In the genomic region with DNA sequence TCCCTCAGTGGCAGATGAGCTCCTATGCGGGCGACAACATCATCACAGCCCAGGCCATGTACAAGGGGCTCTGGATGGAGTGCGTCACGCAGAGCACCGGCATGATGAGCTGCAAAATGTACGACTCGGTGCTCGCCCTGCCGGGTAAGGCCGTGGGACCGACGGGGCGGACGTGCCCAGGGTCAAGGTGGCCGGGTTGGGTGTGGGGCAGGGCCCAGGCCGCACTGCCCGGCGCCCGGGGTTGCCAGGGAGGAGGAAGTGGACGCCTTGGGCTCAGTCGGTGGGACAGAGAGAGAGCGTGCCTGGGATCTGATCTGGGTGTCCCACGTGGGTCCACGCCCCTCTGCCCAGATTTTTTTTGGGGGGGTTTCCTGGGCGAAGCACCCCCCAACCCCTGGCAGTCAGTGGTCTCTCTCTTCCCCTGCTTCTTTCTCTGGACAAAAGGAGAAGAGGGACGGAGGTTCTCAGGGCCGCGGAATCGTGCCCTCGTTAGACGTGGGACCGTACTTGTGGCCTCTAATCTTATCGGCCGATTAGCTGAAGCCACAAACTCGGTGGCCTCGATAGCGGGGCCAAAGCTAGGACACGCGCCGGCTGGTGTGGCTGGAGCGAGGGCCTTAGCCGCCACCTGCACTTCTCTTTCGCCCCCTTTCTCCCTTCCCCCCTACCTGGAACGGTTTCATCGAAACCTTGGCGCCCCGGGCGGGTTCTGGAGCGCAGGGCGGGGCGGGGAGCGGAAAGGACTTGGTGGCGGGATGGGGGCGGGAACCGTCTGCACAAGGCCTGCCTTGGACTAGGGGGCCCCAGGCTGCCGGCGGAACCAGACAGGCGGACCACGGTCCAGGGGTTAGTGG, we compare ENCODE assay signal across 7 mouse cellular contexts. TPM values are rescaled to one million over a fixed set of nuclear protein-coding genes. Genes with fewer than 3 reads are reported as not detected.
A peak's percentile ranks its signal among the peaks of the same experiment; 100 is the strongest.
DNase-seq lines count a peak whose midpoint lies in the region; ATAC-seq and TF ChIP-seq lines count a peak whose summit lies in the region.

No protein-coding gene starts in this region.

- no peaks in the 10 kb centered on the region for H3K79me2 ChIP-seq in MEL (ENCODE audit: control insufficient read depth, insufficient read depth, low read length, poor library complexity)

- TF ChIP-seq POLR2A in MEL (IDR thresholded peaks at IDR 0.05; ENCODE audit: control insufficient read depth in 1 of 2, insufficient read depth in 1 of 2, low read depth in 1 of 2, low read length in 2 of 2, poor library complexity in 1 of 2): no peak

- no peak for TF ChIP-seq CTCF in MEL (IDR thresholded peaks at IDR 0.05 in 2 of 3, conservative IDR thresholded peaks at IDR 0.05 in 1 of 3; ENCODE audit: control insufficient read depth in 1 of 3, insufficient read depth in 1 of 3, low read depth in 2 of 3, low read length in 3 of 3, poor library complexity in 1 of 3, severe bottlenecking in 1 of 3)

- peak overlapping the region; percentile 26 to 31; a peak in 3 of 4 replicates for H3K4me3 ChIP-seq in MEL (ENCODE audit: control insufficient read depth in 1 of 2, insufficient read depth in 1 of 2, low read depth in 2 of 2, low read length in 2 of 2)
- H3K4me3 ChIP-seq in limb, embryonic 13.5 days: peak overlapping the region; percentile 46
- H3K4me3 ChIP-seq in midbrain, embryonic 14.5 days (replicated peaks; ENCODE audit: low read depth, low read length): peak overlapping the region; percentile 18

- H3K9ac ChIP-seq in MEL (ENCODE audit: control insufficient read depth, low read depth, low read length, poor library complexity, severe bottlenecking): peak overlapping the region; percentile 45
- peak overlapping the region; percentile 65 for H3K9ac ChIP-seq in limb, embryonic 13.5 days
- 0 out of 2 replicates have a peak overlapping the region, but pooled peaks have one; percentile 9 for H3K9ac ChIP-seq in midbrain, embryonic 14.5 days (replicated peaks; ENCODE audit: low read length)

- no peak for TF ChIP-seq RAD21 in MEL (IDR thresholded peaks at IDR 0.05; ENCODE audit: low read depth, low read length)

- peaks cover 0 to 10% of the 10 kb centered on the region in 2 experiments; a peak in 3 of 4 replicates for H3K4me1 ChIP-seq in MEL (ENCODE audit: control insufficient read depth in 1 of 2, insufficient read depth in 2 of 2, low read length in 2 of 2)
- peaks cover 20% of the 10 kb centered on the region for H3K4me1 ChIP-seq in limb, embryonic 13.5 days
- H3K4me1 ChIP-seq in midbrain, embryonic 14.5 days (ENCODE audit: control insufficient read depth, insufficient read depth, low read length): 0 out of 2 replicates have a peak, but pooled peaks cover 5% of the 10 kb centered on the region

- peak in 1 of 2 experiments; percentile 56; a peak in 2 of 4 replicates for TF ChIP-seq EP300 in MEL (IDR thresholded peaks at IDR 0.05; ENCODE audit: low read depth in 1 of 2, low read length in 2 of 2)

- H3K27me3 ChIP-seq in MEL (ENCODE audit: control insufficient read depth in 1 of 2, insufficient read depth in 2 of 2, low read length in 2 of 2): no peaks in the 10 kb centered on the region
- H3K27me3 ChIP-seq in limb, embryonic 13.5 days: peaks cover 76% of the 10 kb centered on the region
- H3K27me3 ChIP-seq in midbrain, embryonic 14.5 days (ENCODE audit: control insufficient read depth, insufficient read depth, low read length): peaks cover 55% of the 10 kb centered on the region

- peaks cover 4 to 6% of the 10 kb centered on the region in 2 experiments for H3K36me3 ChIP-seq in MEL (ENCODE audit: control insufficient read depth in 1 of 2, insufficient read depth in 2 of 2, low read length in 2 of 2)
- peaks cover 34% of the 10 kb centered on the region for H3K36me3 ChIP-seq in limb, embryonic 13.5 days
- peaks cover 21% of the 10 kb centered on the region for H3K36me3 ChIP-seq in midbrain, embryonic 14.5 days (ENCODE audit: control insufficient read depth, insufficient read depth, low read length)

- peak overlapping the region; percentile 71 for H3K4me2 ChIP-seq in limb, embryonic 13.5 days (replicated peaks)
- H3K4me2 ChIP-seq in midbrain, embryonic 14.5 days (ENCODE audit: low read length): peak overlapping the region; percentile 40

- H3K9me3 ChIP-seq in MEL (replicated peaks; ENCODE audit: insufficient read depth, low read length): no peaks in the 10 kb centered on the region
- H3K9me3 ChIP-seq in limb, embryonic 13.5 days: no peaks in the 10 kb centered on the region
- no peaks in the 10 kb centered on the region for H3K9me3 ChIP-seq in midbrain, embryonic 14.5 days (ENCODE audit: control insufficient read depth, low read length)

- peak; percentile 62 for DNase-seq in MEL (ENCODE audit: low read depth, low spot score)
- DNase-seq in embryo, embryonic 11 days: peak; percentile 58
- peak; percentile 48 for DNase-seq in heart, postnatal 4 days
- no peak for DNase-seq in midbrain, embryonic 14.5 days
- no peak for DNase-seq in layer of hippocampus, postnatal 25 days (ENCODE audit: extremely low spot score in 1 of 2, low spot score in 1 of 2)
- DNase-seq in layer of hippocampus, adult 8-10 months (ENCODE audit: low spot score in 2 of 2): no peak

- peak; percentile 51; the same call in 1 of the 2 replicates for ATAC-seq in limb, embryonic 13.5 days (ENCODE audit: low FRiP score, low read depth)
- ATAC-seq in midbrain, embryonic 14.5 days (ENCODE audit: low FRiP score, low TSS enrichment): no peak

- 2% methylated on average over 58 of the region's 59 CpGs for WGBS in limb, embryonic 13.5 days
- WGBS in midbrain, embryonic 14.5 days: 1% methylated on average over 58 of the region's 59 CpGs

- H3K27ac ChIP-seq in MEL (ENCODE audit: control insufficient read depth, low read depth, low read length): no peak overlapping the region
- H3K27ac ChIP-seq in limb, embryonic 13.5 days: no peak overlapping the region
- H3K27ac ChIP-seq in midbrain, embryonic 14.5 days (replicated peaks; ENCODE audit: low read depth, low read length): no peak overlapping the region

TF ChIP-seq in MEL, 35 proteins besides CTCF, POLR2A, EP300 and RAD21 (continues in another document):
- TF ChIP-seq TBP (IDR thresholded peaks at IDR 0.05; ENCODE audit: low read depth, low read length) (no peak), NELFE (IDR thresholded peaks at IDR 0.05; ENCODE audit: low read depth, low read length) (no peak), TAL1 (IDR thresholded peaks at IDR 0.05; ENCODE audit: low read length) (no peak), RCOR1 (IDR thresholded peaks at IDR 0.05; ENCODE audit: low read depth, low read length) (peak; percentile 54; the same call in 1 of the 2 replicates), CHD2 (IDR thresholded peaks at IDR 0.05; ENCODE audit: low read length) (no peak), HCFC1 (IDR thresholded peaks at IDR 0.05; ENCODE audit: low read depth, low read length) (0 out of 2 replicates have a peak, but pooled peaks have one; percentile 0)

RNA-seq across cellular contexts. Expression of a gene that starts 1.7 kb away (rescaled TPM):
- 0.26 and 0.31 TPM in 2 replicates for total RNA-seq in MEL (2012; rRNA removed)
- under 1 TPM in 1 of 2 experiments, not detected in 1; 0.36 TPM for polyA plus RNA-seq in MEL (2012; ENCODE audit: insufficient read depth in 1 of 2, insufficient read length in 2 of 2, low read depth in 1 of 2, low replicate concordance in 2 of 2, missing spikeins in 1 of 2)
- under 1 TPM in 1 of 2 experiments, not detected in 1; 0.76 TPM for total RNA-seq in heart, postnatal 4 days (2021)
- 13.4 and 14.4 TPM in 2 replicates for polyA plus RNA-seq in limb, embryonic 13.5 days (2015; fragmentation: Nextera tagmentation; extraction: Ambion mirVana)
- 0.20 TPM in 1 of 2 replicates, not detected in the other for polyA plus RNA-seq in midbrain, embryonic 14.5 days (2014; fragmentation: Nextera tagmentation; extraction: Ambion mirVana)
- total RNA-seq in layer of hippocampus, postnatal 25 days (2021): not detected
- not detected for total RNA-seq in layer of hippocampus, adult 8-10 months (2022)

RNA-seq across cellular contexts. Expression of a gene that starts 14.7 kb away (rescaled TPM):
- 47.3 and 49.6 TPM in 2 replicates for total RNA-seq in MEL (2012; rRNA removed)
- 100 to 1,000 TPM in 1 of 2 experiments, not detected in 1; 133 TPM for polyA plus RNA-seq in MEL (2012; ENCODE audit: insufficient read depth in 1 of 2, insufficient read length in 2 of 2, low read depth in 1 of 2, low replicate concordance in 2 of 2, missing spikeins in 1 of 2)
- 100 to 1,000 TPM; 132 to 144 TPM for total RNA-seq in heart, postnatal 4 days (2021)
- polyA plus RNA-seq in limb, embryonic 13.5 days (2015; fragmentation: Nextera tagmentation; extraction: Ambion mirVana): 30.8 and 31.2 TPM in 2 replicates
- polyA plus RNA-seq in midbrain, embryonic 14.5 days (2014; fragmentation: Nextera tagmentation; extraction: Ambion mirVana): 24.4 and 39.0 TPM in 2 replicates
- total RNA-seq in layer of hippocampus, postnatal 25 days (2021): 100 to 1,000 TPM; 107 to 116 TPM
- total RNA-seq in layer of hippocampus, adult 8-10 months (2022): 100 to 1,000 TPM; 108 to 123 (median 119) TPM

RNA-seq across cellular contexts. Expression of a gene that starts 16.1 kb away (rescaled TPM):
- 170 and 189 TPM in 2 replicates for total RNA-seq in MEL (2012; rRNA removed)
- 100 to 1,000 TPM in 1 of 2 experiments, not detected in 1; 222 TPM for polyA plus RNA-seq in MEL (2012; ENCODE audit: insufficient read depth in 1 of 2, insufficient read length in 2 of 2, low read depth in 1 of 2, low replicate concordance in 2 of 2, missing spikeins in 1 of 2)
- 10 to 100 TPM; 63.1 to 64.6 TPM for total RNA-seq in heart, postnatal 4 days (2021)
- polyA plus RNA-seq in limb, embryonic 13.5 days (2015; fragmentation: Nextera tagmentation; extraction: Ambion mirVana): 126 and 134 TPM in 2 replicates
- 162 and 193 TPM in 2 replicates for polyA plus RNA-seq in midbrain, embryonic 14.5 days (2014; fragmentation: Nextera tagmentation; extraction: Ambion mirVana)
- total RNA-seq in layer of hippocampus, postnatal 25 days (2021): 10 to 100 TPM; 77.1 to 82.2 TPM
- 10 to 100 TPM; 69.7 to 96.0 (median 77.7) TPM for total RNA-seq in layer of hippocampus, adult 8-10 months (2022)

RNA-seq across cellular contexts. Expression of a gene that starts 18.2 kb away (rescaled TPM):
- 0.12 TPM in 1 of 2 replicates, not detected in the other for total RNA-seq in MEL (2012; rRNA removed)
- under 1 TPM in 1 of 2 experiments, not detected in 1; 0.19 TPM for polyA plus RNA-seq in MEL (2012; ENCODE audit: insufficient read depth in 1 of 2, insufficient read length in 2 of 2, low read depth in 1 of 2, low replicate concordance in 2 of 2, missing spikeins in 1 of 2)
- total RNA-seq in heart, postnatal 4 days (2021): 100 to 1,000 TPM in 1 of 2 experiments, 10 to 100 TPM in 1; 97.9 to 101 TPM
- 29.2 and 29.6 TPM in 2 replicates for polyA plus RNA-seq in limb, embryonic 13.5 days (2015; fragmentation: Nextera tagmentation; extraction: Ambion mirVana)
- polyA plus RNA-seq in midbrain, embryonic 14.5 days (2014; fragmentation: Nextera tagmentation; extraction: Ambion mirVana): 2.2 and 4.5 TPM in 2 replicates
- total RNA-seq in layer of hippocampus, postnatal 25 days (2021): 1 to 10 TPM; 2.2 to 4.0 TPM
- 1 to 10 TPM; 3.0 to 4.6 (median 3.8) TPM for total RNA-seq in layer of hippocampus, adult 8-10 months (2022)

RNA-seq across cellular contexts. Expression of a gene that starts 24.7 kb away (rescaled TPM):
- 105 and 132 TPM in 2 replicates for total RNA-seq in MEL (2012; rRNA removed)
- 100 to 1,000 TPM in 1 of 2 experiments, not detected in 1; 241 TPM for polyA plus RNA-seq in MEL (2012; ENCODE audit: insufficient read depth in 1 of 2, insufficient read length in 2 of 2, low read depth in 1 of 2, low replicate concordance in 2 of 2, missing spikeins in 1 of 2)
- 100 to 1,000 TPM; 271 TPM for total RNA-seq in heart, postnatal 4 days (2021)
- 499 and 506 TPM in 2 replicates for polyA plus RNA-seq in limb, embryonic 13.5 days (2015; fragmentation: Nextera tagmentation; extraction: Ambion mirVana)
- 616 and 626 TPM in 2 replicates for polyA plus RNA-seq in midbrain, embryonic 14.5 days (2014; fragmentation: Nextera tagmentation; extraction: Ambion mirVana)
- 100 to 1,000 TPM; 229 to 258 TPM for total RNA-seq in layer of hippocampus, postnatal 25 days (2021)
- total RNA-seq in layer of hippocampus, adult 8-10 months (2022): 100 to 1,000 TPM; 232 to 255 (median 246) TPM

Comparison
In these comparisons a context has a peak if more than half of its experiments do, and no peak if none do; other contexts are left out.
1. DNase-seq: peak in MEL (single experiment), embryo, embryonic 11 days (single experiment) and heart, postnatal 4 days (single experiment); none in midbrain, embryonic 14.5 days (single experiment), layer of hippocampus, postnatal 25 days (0 of 2) and layer of hippocampus, adult 8-10 months (0 of 2).
2. H3K9ac ChIP-seq: peak in every context shown above with its lines; median percentile 65 in limb, embryonic 13.5 days; 45 in MEL; 9 in midbrain, embryonic 14.5 days.
3. Peak in every context shown above with its lines, with median percentiles within 50 percentile points of each other: H3K4me3 ChIP-seq.